Mouse (Mus musculus) ovary, adult 10 weeks (tissue): ENCODE data around the gene Tcf20. TPM values are rescaled to one million over a fixed set of nuclear protein-coding genes. Genes with fewer than 3 reads are reported as not detected.

Experiments
- polyA plus RNA-seq: library from polyadenylated mRNA; stranded (reverse); fragments of 350-450 nt; fragmentation: Illumina TruSeq; extraction: RNeasy Lipid Tissue Mini Kit (QIAGEN cat#74804); gene quantifications from one replicate; pipeline ENCODE4 v1.2.3, GENCODE M21; 2014

Gene Tcf20
- polyA plus RNA-seq = 19.2 TPM

GRCm38 (mm10) chr15:82987732-82988112, at the start of gene Tcf20:
TSS of gene Tcf20 (minus strand) at chr15:82987872.

GRCm38 (mm10) chr15:83032981-83033541, 45.4 kb upstream of the Tcf20 start, which contains the start of gene Nfam1:
TSS of gene Nfam1 (minus strand) at chr15:83033306.

GRCm38 (mm10) chr15:82794277-82794676, 193.4 kb downstream of the Tcf20 start, which contains the start of gene Cyp2d26:
TSS of gene Cyp2d26 (minus strand) at chr15:82794294.

GRCm38 (mm10) chr15:82763631-82764420, 223.8 kb downstream of the Tcf20 start, which contains the start of gene Cyp2d40:
TSS of gene Cyp2d40 (minus strand) at chr15:82764183.

Other genes with a start within 250 kb of the Tcf20 start
- gene Cyp2d40, start 223.7 kb downstream of the Tcf20 start, polyA plus RNA-seq = not detected
- not detected for gene Cyp2d26, start 193.6 kb downstream of the Tcf20 start, polyA plus RNA-seq
- 0.46 TPM for gene Nfam1, start 45.4 kb upstream of the Tcf20 start, polyA plus RNA-seq
- gene Serhl, start 101.6 kb upstream of the Tcf20 start, polyA plus RNA-seq = 2.3 TPM
- gene Rrp7a, start 134.9 kb upstream of the Tcf20 start, polyA plus RNA-seq = 0.48 TPM
- gene Poldip3, start 161.5 kb upstream of the Tcf20 start, polyA plus RNA-seq = 23.3 TPM
- 81.1 TPM for gene Cyb5r3, start 184.7 kb upstream of the Tcf20 start, polyA plus RNA-seq